Mouse (Mus musculus): ENCODE results near the gene Rpp30. TPM values are rescaled to one million over a fixed set of nuclear protein-coding genes. Genes with fewer than 3 reads are reported as not detected.

Gene Rpp30
- 22.6 and 32.6 TPM in 2 replicates for total RNA-seq (2012; rRNA removed)

DNA sequence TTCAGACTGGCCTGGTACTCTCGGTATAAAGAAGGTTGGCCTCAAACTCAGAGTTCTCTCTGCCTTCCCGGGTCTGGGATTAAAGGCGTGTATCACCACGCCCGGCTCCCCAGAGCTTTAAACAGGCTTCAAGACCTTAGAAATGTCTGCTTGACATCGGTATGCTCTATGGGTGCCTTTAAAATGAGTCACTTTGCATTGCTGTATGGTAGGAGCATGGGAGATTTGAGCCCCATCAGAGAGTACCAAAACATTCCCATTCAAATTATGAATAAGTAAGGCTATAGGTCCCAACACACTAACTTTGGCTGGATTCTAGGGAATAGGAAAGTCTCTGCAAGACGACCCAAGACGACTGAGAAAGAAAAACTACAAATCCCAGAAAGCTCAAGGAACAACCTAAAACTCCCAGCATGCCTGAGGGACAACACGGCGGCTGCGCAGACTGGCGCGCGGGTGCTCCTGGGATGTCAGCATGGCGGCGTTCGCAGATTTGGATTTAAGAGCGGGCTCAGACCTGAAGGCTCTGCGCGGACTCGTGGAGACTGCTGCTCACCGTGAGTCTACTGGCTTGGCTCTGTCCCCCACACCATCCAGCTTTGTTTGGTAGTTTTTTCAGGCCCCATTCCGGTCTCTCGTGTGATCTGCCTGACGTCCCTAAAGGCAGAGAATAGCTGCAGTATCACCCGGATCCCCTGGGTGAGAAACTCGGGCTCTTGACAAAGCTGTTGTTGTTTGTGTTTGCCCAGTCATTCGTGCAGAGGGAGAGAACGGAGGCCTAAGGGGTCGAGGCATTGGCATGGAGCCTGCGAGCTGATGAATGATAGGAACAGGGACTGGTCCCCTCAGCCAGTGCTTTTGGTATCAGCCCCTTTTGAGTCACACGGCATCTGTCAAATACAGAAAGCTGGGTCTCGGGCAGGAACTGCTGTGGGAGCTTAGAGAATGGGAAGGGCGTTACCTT is at the start of gene Rpp30:
Gene Rpp30 (plus strand): TSS at position 455 of the 964 bp plus-strand sequence.
- in situ Hi-C loops (cut with MboI; ENCODE audit: low sequenced_read_pairs in 2 of 2, unreplicated experiment in 2 of 2), result loop anchor here in 1 of 2 experiments (25.0 kb wide), 1 partner anchor 1096 kb away; no protein-coding TSS in a partner anchor
- TF ChIP-seq HCFC1 (IDR thresholded peaks at IDR 0.05; ENCODE audit: borderline replicate concordance, insufficient read depth, low read length) (peak; percentile 97), ZC3H11A (IDR thresholded peaks at IDR 0.05; ENCODE audit: borderline replicate concordance, low read depth, low read length) (no peak)
- DNase-seq (ENCODE audit: low read depth, low spot score), result peak; percentile 70
- no peak within 1 kb of the TSS for H3K27ac ChIP-seq (ENCODE audit: insufficient read depth, low read depth, low read length, poor library complexity, severe bottlenecking)
- peak within 1 kb of the TSS; percentile 95 for H3K9ac ChIP-seq (ENCODE audit: insufficient read depth, low read depth, low read length, poor library complexity, severe bottlenecking)
- no peaks in the 10 kb centered on the region for H3K9me3 ChIP-seq (ENCODE audit: control insufficient read depth, insufficient read depth, low read depth, low read length)
- peak within 1 kb of the TSS; percentile 92 to 95 for H3K4me3 ChIP-seq (ENCODE audit: insufficient read depth in 1 of 2, low read depth in 1 of 2, low read length in 2 of 2, poor library complexity in 1 of 2, severe bottlenecking in 1 of 2)
- H3K36me3 ChIP-seq (ENCODE audit: control insufficient read depth, insufficient read depth, low read length, poor library complexity, severe bottlenecking), result peaks cover 5% of the 10 kb centered on the region
- H3K4me1 ChIP-seq (ENCODE audit: control insufficient read depth in 2 of 2, insufficient read depth in 2 of 2, low read length in 2 of 2, poor library complexity in 1 of 2), result no peaks in the 10 kb centered on the region

DNA sequence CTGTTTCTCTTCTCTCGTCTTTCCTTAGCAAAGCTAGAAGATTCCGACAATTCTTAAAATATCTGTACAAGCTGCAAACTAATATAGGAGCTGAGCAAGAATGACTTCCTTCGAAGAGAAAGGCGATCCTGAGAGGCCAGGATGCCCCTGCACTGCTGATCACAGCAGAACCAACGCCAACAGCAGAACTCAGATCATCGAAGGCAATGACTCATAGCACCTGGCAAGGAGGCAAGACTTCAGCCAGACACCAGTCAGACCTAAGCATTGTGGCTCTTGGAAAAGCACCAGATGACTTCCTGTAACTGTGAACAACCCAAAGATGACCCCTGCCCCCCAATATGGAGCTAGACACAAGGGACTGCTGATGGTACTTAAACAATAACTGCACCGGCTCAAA is 37.5 kb upstream of the Rpp30 start:
- in situ Hi-C loops (cut with MboI; ENCODE audit: low sequenced_read_pairs in 2 of 2, unreplicated experiment in 2 of 2), result no loop called here
- Histone ChIP-seq H3K4me3 (ENCODE audit: insufficient read depth in 1 of 2, low read depth in 1 of 2, low read length in 2 of 2, poor library complexity in 1 of 2, severe bottlenecking in 1 of 2) (no peak overlapping the region), H3K4me1 (ENCODE audit: control insufficient read depth in 2 of 2, insufficient read depth in 2 of 2, low read length in 2 of 2, poor library complexity in 1 of 2) (no peaks in the 10 kb centered on the region), H3K27ac (ENCODE audit: insufficient read depth, low read depth, low read length, poor library complexity, severe bottlenecking) (no peak overlapping the region), H3K9ac (ENCODE audit: insufficient read depth, low read depth, low read length, poor library complexity, severe bottlenecking) (no peak overlapping the region), H3K9me3 (ENCODE audit: control insufficient read depth, insufficient read depth, low read depth, low read length) (no peaks in the 10 kb centered on the region), H3K36me3 (ENCODE audit: control insufficient read depth, insufficient read depth, low read length, poor library complexity, severe bottlenecking) (no peaks in the 10 kb centered on the region)
- no peak for TF ChIP-seq HCFC1 (IDR thresholded peaks at IDR 0.05; ENCODE audit: borderline replicate concordance, insufficient read depth, low read length)
- no peak for TF ChIP-seq MAFK (IDR thresholded peaks at IDR 0.05; ENCODE audit: insufficient read depth, low read depth, low read length)
- no peak for TF ChIP-seq ZNF384 (IDR thresholded peaks at IDR 0.05; ENCODE audit: low read depth, low read length)
- TF ChIP-seq ZC3H11A (IDR thresholded peaks at IDR 0.05; ENCODE audit: borderline replicate concordance, low read depth, low read length), result no peak
- TF ChIP-seq CHD2 (IDR thresholded peaks at IDR 0.05; ENCODE audit: low read depth, low read length), result no peak
- DNase-seq (ENCODE audit: low read depth, low spot score), result no peak

DNA sequence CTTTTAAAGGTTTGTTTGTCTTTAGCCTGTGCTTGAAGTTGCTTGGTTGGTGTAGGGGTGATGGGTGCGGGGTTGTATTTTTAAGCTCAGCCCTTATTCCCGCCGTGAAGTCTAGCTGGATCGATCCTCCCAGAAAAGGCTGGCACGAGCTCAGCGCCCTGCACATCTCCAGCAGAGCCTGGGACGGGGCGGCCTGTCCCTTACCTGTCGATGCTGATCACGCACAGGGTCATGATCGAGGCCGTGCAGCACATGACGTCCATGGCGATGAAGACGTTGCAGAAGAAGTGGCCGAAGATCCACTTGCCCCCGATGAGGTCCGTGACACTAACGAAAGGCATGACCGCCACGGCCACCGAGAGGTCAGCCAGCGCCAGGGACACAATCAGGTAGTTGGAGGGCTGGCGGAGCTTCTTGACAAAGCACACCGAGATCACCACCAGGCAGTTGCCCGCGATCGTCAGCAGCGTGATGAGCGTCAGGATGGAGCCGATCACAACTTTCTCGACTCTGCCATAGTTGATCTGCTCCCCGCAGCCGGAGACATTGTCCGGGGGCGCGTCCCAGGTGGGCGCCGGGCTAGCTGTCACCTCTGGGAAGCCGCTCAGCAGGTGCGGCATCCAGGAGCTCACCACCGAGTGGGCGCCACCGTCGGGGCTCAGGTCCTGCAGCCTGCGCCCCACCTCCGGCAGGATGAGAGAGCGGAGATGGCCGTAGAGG is 26.9 kb upstream of the Rpp30 start:
- H3K9ac ChIP-seq (ENCODE audit: insufficient read depth, low read depth, low read length, poor library complexity, severe bottlenecking), result peak overlapping the region; percentile 67
- H3K27ac ChIP-seq (ENCODE audit: insufficient read depth, low read depth, low read length, poor library complexity, severe bottlenecking), result no peak overlapping the region

DNA sequence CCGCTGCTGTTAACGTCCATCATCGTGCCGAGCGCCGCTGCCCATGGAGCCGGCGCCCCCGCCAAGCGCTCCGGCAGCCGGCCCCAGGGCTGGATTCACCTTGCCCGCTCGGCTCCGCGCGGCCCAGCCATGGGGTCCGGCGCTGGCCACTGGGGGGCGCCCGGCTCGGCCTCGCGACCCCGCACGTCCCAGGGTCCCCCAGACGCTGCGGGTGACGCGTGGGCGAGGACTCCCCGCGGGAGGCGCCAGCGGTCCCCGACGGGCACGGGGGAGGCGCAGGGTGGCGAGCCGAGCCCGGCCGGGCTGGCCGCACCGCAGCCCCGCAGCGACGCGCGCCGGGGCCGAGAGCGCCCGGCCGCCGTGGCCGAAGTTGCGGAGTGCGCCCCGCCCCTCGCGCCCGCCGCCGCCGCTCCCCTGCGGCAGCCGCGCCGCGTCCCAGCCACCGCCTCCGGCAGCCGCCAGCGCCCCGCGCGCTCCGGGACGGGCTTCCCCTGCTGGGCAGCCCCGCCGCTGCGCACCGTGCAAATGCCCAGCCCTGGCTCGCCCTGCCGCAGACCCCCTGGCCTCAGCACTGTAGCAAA is 26.2 kb upstream of the Rpp30 start, which contains the start of gene Htr7:
Gene Htr7 (minus strand): TSS at position 277 of the 581 bp plus-strand sequence.
- no peak within 1 kb of the TSS for H3K27ac ChIP-seq (ENCODE audit: insufficient read depth, low read depth, low read length, poor library complexity, severe bottlenecking)

More for the DNA sequence above, 26.9 kb upstream of the Rpp30 start:
- no peak for TF ChIP-seq HCFC1 (IDR thresholded peaks at IDR 0.05; ENCODE audit: borderline replicate concordance, insufficient read depth, low read length)
- Histone ChIP-seq H3K36me3 (ENCODE audit: control insufficient read depth, insufficient read depth, low read length, poor library complexity, severe bottlenecking) (no peaks in the 10 kb centered on the region), H3K4me1 (ENCODE audit: control insufficient read depth in 2 of 2, insufficient read depth in 2 of 2, low read length in 2 of 2, poor library complexity in 1 of 2) (no peaks in the 10 kb centered on the region), H3K4me3 (ENCODE audit: insufficient read depth in 1 of 2, low read depth in 1 of 2, low read length in 2 of 2, poor library complexity in 1 of 2, severe bottlenecking in 1 of 2) (peak overlapping the region; percentile 75 to 82), H3K9me3 (ENCODE audit: control insufficient read depth, insufficient read depth, low read depth, low read length) (no peaks in the 10 kb centered on the region)
- in situ Hi-C loops (cut with MboI; ENCODE audit: low sequenced_read_pairs in 2 of 2, unreplicated experiment in 2 of 2), result no loop called here
- DNase-seq (ENCODE audit: low read depth, low spot score), result peak; percentile 12

More for the DNA sequence above, 26.2 kb upstream of the Rpp30 start, which contains the start of gene Htr7:
- Histone ChIP-seq H3K4me3 (ENCODE audit: insufficient read depth in 1 of 2, low read depth in 1 of 2, low read length in 2 of 2, poor library complexity in 1 of 2, severe bottlenecking in 1 of 2) (peak within 1 kb of the TSS; percentile 75 to 82), H3K36me3 (ENCODE audit: control insufficient read depth, insufficient read depth, low read length, poor library complexity, severe bottlenecking) (no peaks in the 10 kb centered on the region), H3K9me3 (ENCODE audit: control insufficient read depth, insufficient read depth, low read depth, low read length) (no peaks in the 10 kb centered on the region), H3K9ac (ENCODE audit: insufficient read depth, low read depth, low read length, poor library complexity, severe bottlenecking) (peak within 1 kb of the TSS; percentile 67), H3K4me1 (ENCODE audit: control insufficient read depth in 2 of 2, insufficient read depth in 2 of 2, low read length in 2 of 2, poor library complexity in 1 of 2) (no peaks in the 10 kb centered on the region)
- TF ChIP-seq HCFC1 (IDR thresholded peaks at IDR 0.05; ENCODE audit: borderline replicate concordance, insufficient read depth, low read length) (no peak), ZC3H11A (IDR thresholded peaks at IDR 0.05; ENCODE audit: borderline replicate concordance, low read depth, low read length) (no peak), ZNF384 (IDR thresholded peaks at IDR 0.05; ENCODE audit: low read depth, low read length) (no peak), CHD2 (IDR thresholded peaks at IDR 0.05; ENCODE audit: low read depth, low read length) (no peak), MAFK (IDR thresholded peaks at IDR 0.05; ENCODE audit: insufficient read depth, low read depth, low read length) (no peak)
- in situ Hi-C loops (cut with MboI; ENCODE audit: low sequenced_read_pairs in 2 of 2, unreplicated experiment in 2 of 2), result no loop called here
- peak; percentile 3 for DNase-seq (ENCODE audit: low read depth, low spot score)

Data from ES-E14 (cell line).